Mouse (Mus musculus) kidney, adult 2 months (tissue): ENCODE data around the gene Mtcl1.

ENCODE experiments used
- CTCF ChIP-seq: fragments of 200-500 bp; conservative IDR thresholded peaks from 2 replicates; pipeline ENCODE4 v1.5.1; 2011; ENCODE audit warnings: low read depth, mild to moderate bottlenecking, control low read depth, low read length, moderate library complexity, mixed read lengths; ENCODE audit not compliant: insufficient read depth, insufficient read length
- POLR2A ChIP-seq: fragments of 200-500 bp; IDR thresholded peaks from one replicate; pipeline ENCODE4 v1.6.1; 2011; ENCODE audit warnings: low read depth, low read length, control low read depth

DNA sequence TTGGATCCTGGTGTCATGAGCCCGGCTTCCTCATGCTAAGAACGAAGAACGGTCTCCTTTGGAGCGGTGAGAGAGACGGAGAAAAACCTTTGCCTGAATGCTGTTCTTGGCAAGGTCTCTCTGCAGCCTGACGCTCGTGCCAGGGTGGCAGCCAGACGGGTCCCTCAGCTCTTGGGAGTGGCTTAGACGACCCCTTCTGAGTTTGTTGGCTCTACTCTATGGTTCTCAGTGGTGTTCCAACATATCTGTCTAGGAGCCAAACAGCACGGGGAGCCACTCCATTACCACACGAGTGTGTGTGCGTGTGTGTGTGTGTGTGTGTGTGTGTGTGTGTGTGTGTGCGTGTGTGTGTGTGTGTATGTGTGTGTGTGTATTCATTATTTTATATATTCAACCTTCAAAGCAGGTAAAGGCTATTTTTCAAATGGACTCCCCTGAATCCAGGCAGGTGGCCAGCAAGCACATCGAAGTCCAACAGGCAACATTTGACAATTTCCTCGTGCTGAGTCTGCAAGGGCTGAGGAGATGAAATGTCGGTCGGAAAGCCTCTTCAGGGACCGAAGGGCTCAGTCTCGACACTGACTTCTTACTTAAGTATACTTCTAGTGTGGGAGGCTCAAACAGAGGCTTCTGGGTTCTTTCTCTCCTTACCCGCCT, 128.7 kb downstream of the Mtcl1 start:
- TF ChIP-seq POLR2A = no peak
- no peak for TF ChIP-seq CTCF
